Mouse (Mus musculus) gastrocnemius, postnatal 36 days (tissue): Measurements from ENCODE around the gene Nfat5. TPM values are rescaled to one million over a fixed set of nuclear protein-coding genes. Genes with fewer than 3 reads are reported as not detected.

Experiments used
- DNase-seq, 2 experiments: peaks; one replicate each; pipeline ENCODE4 v3.0.0; 2022
- intact Hi-C: fragments of 180-260 bp; cut with DNase I; formaldehyde crosslinking; loops from one replicate; pipeline ENCODE4 v1.15.1; 2025
- total RNA-seq, 2 experiments: library from RNA; stranded (reverse); gene quantifications; 2 replicates each; pipeline ENCODE4 v1.2.3; 2021

Nfat5 gene
- total RNA-seq, 2 experiments from 2014 or later: 14.4 to 17.3 TPM

DNA sequence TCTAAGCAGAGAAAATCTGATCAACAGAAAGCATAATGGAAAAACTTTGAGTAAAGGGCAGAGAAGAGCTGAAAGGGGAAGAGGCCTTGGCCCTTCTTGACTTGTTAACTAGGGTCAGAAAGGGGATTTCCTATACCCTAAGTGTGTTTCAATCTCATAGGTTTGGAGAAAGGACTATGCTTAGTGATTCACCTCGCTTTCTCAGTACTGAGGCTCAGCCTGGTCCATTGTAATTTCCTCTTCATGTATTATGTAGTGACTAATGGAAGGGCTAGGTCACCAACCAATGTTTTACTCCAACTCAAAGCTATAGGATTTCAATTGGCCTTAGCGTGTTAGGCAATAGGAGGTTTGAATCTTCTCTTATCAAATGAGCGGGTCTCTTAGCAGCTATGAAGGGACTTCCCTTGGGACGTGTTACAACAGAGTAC, 2.1 kb upstream of the Nfat5 start:
- DNase-seq: no peak
- intact Hi-C loops: loop anchor here (5.0 kb wide), 1 partner anchor 84 kb away; no protein-coding TSS in a partner anchor

DNA sequence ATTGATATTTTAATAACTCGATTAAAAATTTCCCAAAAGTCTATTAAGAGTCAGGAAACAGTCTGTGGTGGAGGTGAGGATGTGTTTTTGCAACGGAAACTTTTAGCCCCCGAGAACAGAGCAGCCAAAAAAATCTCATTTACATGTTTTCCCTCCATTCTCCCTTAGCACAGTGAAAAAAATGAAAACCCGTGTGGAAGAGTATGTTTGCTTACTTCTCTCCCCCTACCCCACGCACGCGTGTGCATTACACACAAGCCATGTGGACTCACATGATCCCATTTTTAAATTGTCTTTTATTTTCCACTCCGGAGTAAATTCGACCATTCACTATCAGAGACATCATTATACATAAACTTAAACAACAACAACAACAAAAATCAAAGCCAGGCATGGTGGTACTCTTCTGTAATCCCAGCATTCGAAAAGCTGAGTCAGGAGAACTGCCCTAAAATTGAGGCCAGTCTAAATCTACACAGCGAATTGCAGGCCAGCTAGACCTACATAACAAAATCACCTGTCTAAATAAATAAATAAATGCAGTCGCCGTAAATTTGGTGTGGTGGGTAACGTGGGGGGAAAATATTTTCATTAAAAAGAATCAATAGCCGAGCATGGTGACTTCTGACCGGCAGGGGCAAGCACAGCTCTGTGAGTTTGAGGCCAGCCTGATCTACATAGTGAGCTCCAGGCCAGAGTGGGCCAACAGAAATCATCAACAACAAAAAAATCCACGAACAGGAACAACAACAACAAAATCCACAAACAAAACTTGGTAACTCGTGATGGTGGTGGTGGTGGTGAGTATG, 947 bp upstream of the Nfat5 start:
- intact Hi-C loops: loop anchor here (5.0 kb wide), 1 partner anchor 85 kb away; no protein-coding TSS in a partner anchor
- DNase-seq: no peak

DNA sequence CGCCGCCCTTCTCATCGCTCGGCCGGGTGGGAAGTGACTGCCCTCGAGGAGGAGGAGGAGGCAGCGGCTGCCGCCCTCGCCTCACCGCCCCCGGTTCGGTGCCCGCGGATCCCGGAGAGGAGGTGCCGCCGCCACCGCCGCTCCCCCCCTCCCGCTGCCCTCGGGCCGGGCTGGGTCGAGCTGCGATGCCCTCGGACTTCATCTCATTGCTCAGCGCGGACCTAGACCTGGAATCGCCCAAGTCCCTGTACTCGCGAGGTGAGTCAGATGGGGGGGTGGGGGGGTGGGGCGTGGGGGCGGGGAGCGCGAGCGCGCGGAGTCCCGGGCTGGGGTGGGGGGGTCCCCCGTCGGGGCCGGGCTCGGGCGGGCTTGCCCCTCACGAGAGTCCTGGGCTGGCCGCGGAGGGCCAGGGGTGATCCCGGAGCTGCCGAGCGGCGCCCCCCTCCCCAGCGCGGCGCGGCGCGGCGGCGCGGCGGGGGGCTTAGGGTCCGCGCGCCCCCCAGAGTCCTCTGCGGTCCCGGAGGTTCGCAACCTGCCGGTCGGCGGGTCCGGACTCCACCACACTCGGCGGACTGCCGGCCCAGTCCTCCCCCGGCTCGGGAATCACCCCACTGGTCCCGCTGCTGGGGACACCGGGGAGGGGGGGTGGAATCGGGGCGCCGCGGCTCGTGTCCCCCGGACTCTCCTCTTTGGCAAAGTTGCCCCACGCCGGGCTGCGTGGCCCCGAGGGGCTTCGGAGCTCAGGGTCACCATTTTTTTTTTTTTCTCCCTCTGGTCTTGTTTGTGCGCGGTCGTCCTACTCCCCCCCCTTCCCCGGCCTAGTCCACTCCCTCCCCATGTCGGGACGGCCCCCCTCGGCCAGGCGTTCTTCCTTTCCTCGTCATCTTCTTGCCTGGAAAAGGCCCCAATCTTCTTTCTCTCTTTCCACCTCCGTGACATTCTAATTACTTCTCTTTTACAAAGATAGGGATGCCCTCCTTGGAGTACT, 665 bp downstream of the Nfat5 start:
- intact Hi-C loops: loop anchor here (5.0 kb wide), 1 partner anchor 87 kb away; no protein-coding TSS in a partner anchor
- DNase-seq: peak; percentile 52 to 60

DNA sequence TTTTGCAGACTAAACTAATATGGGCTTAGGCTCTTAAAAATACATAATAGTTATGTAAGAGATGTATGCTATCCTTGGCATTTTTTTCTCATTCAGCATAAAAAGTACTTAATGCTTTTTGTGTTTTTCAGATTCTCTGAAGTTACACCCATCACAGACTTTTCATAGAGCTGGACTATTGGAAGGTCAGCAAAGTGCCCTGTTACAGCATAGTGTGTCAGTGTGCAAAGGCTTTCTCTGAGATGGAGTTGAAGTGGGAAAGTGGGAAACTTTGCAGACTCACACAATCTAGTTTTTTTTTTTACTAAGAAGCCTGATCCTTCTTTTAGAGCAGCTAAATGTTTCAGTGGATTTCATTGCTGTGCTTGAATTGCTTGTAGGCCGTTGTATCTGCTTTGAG, 2.2 kb downstream of the Nfat5 start:
- no peak for DNase-seq
- intact Hi-C loops: no loop called here

DNA sequence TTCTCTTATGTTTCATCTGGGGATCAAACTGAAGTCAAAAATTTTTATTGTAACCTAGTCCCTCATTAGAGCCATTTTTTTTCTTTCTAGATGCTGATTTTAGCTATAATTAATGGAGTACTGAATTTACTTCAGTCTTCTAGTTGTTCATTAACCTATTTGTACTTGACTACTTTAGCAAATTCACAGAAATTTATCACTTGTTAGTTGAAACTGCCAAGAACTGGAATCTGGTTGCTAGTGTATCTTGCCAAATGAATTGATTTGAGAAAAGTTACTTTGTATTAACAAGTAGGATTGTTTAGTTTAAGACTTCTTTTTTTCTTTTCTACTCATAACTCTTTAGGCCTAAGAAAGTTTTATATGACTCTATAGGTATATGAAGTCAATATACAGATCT, 18.6 kb downstream of the Nfat5 start:
- intact Hi-C loops: no loop called here

DNA sequence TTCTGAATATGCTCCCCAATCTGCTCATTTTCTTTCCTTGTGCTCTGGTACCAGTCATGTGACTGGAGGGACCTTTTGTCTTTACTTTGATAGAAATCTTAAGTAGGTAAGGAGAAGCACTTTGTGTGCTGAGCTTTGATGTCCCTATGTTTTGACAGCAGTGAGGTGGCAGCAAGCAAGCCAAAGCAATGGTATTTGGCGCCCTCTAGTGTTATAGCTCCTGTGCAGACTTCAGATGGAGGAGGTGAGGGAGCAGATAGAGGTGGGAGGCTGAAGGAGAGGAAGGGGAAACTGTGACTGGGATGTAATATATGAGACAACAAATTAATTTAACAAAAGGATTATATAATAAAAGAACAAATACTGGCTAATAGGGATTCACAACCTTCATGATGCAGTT, 30.9 kb downstream of the Nfat5 start:
- DNase-seq: peak; percentile 25 to 66
- intact Hi-C loops: loop anchor here (2.0 to 5.0 kb wide), 2 partner anchors 137 to 219 kb away; no protein-coding TSS in a partner anchor

More for the DNA sequence above, 18.6 kb downstream of the Nfat5 start:
- DNase-seq: no peak

DNA sequence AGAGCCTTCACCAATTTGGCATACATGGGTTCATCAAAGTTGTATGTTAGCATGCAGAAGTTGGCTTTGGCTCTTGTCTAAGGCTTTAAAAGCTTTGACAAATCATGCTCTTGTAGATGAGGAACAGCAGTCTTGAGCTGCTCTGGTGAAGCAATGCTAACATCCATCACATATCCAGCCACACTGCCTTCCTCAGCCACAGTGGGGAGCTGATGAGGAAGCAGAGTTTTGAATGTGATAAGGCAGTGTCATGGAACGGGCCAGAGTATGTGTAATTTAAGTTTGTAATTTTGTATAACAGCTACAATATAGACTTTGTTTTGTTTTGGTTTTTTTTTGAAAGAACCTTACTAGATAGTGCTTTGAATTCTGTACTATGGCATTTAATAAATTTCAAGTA, 36.3 kb downstream of the Nfat5 start:
- no peak for DNase-seq
- intact Hi-C loops: no loop called here

DNA sequence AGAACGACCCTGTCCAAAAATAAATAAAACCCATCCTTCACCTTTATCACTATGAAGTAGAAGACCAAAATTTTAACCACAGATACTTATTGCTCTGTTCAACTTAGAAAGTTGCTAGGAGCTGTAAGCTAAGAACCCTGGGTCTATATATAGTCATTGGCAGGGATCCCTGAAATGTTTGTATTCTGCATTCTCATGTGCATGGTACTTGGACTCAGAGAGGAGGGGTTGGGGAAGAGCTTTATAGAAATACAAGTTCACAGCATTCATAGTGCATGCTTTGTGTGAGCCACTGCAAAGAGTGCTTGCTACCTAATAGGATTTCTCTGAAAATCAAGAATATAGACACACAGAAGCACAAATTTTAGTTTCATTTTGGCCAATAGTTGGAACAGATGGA, 43.2 kb downstream of the Nfat5 start:
- intact Hi-C loops: no loop called here
- no peak for DNase-seq

DNA sequence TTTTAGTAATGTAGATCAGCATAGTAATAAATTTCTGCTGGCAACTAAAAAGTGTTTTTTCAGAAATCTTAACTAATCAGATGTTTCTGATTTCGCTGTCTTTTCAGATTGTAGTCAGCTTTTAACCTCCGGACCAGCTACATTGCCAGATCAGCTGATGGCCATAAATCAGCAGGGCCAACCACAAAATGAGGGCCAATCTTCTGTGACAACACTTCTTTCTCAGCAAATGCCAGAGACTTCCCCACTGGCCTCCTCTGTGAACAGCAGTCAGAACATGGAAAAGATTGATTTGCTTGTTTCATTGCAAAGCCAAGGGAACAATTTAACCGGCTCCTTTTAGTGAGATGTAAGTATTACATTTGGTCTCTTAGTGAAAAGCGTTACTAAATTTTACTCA, 77.0 kb downstream of the Nfat5 start:
- intact Hi-C loops: no loop called here
- no peak for DNase-seq

DNA sequence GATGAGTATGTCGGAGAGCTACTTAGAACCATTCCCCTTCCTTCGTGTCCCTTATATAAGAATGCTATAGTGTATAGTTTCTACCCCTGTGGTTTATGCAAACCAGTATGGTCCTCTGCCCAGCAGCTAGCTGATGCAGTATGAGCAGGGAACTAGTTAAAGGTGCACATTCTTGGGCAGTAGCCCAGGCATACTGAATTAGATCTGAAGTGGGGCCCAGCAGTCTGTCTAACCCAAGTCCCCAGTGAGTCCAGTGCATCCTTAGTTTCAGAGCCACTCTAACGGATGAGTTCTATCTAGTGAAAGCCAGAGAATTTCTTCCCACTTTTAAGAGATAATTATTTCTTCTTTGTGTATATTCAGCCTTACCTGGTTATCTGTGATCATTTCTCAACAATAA, 84.1 kb downstream of the Nfat5 start:
- DNase-seq: no peak
- intact Hi-C loops: no loop called here

DNA sequence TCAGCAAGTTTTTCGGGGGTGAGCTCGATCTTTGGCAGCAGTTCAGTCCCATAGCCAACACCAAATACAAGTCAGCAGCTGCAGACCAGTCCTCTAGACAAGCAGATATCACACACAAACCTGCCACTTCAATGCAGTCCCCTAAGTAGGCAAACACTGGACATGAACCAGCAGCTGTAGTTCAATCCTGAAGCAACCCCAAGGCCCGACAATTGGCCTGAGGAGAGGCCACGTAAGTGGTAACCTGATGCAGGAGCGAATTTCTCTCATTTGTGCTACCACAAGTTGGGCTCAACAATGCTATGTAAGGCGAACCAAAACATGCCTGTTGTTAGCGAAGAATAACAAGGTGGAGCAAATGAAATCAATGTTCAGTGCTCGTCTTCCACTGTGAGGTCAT, 87.5 kb downstream of the Nfat5 start:
- intact Hi-C loops: no loop called here
- DNase-seq: no peak

DNA sequence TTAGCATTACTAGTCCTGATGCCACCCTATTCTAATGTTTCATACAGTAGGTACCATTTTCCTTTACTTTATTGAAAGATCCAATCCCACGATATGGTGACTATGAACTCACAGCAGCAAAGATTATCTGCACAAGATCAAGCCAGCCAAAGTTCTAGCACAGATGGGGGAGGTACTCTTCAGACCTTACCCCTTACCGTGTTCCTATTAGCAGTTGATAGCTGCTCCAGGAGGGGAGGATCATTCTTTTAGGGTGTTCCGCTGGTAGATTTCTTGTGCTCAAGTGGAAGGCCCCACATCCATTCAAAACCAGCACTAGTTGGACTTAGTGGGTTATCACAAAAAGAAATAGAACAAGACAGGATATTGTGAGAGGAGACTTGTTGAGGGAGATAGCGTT, 88.4 kb downstream of the Nfat5 start:
- no peak for DNase-seq
- intact Hi-C loops: no loop called here

DNA sequence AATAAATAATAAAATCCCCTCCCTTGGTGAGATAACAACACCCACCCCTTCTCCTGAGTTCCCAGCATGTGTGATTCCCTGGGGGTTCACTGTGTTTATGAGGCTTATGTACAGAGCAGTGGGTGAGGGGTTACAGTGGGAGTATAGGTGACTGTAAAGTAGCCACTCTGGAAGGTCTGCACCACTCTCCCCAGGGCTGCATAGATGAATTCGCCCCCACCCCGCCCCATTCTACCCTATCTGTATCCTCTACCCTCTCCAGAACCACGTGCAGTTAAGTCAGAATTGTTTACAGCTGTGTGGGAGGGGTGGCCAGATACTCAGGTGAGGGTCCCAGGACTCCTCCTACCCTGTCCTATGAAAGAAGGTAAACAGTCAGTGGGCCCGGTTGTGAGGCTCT, 89.6 kb downstream of the Nfat5 start:
- intact Hi-C loops: no loop called here

DNA sequence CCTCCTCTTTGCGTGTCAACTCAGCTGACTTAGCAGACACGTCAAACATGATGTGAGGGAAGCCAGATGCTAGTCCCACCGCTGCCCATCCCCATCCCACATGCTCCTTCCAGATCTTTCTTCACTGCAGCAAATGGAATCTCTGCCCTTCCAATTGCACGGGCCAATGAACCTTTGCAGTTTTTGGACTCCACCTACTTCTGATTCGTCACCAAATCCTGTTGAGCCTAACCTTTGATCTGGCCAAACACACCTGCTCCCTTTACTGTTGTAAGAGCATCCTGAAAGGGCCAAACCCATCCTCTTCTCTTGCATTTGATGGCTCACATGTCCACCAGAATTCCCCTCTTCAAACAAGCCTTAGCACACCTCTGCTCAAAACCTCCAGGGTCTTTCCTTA, 91.4 kb downstream of the Nfat5 start:
- no peak for DNase-seq
- intact Hi-C loops: no loop called here

More for the DNA sequence above, 89.6 kb downstream of the Nfat5 start:
- DNase-seq: no peak

DNA sequence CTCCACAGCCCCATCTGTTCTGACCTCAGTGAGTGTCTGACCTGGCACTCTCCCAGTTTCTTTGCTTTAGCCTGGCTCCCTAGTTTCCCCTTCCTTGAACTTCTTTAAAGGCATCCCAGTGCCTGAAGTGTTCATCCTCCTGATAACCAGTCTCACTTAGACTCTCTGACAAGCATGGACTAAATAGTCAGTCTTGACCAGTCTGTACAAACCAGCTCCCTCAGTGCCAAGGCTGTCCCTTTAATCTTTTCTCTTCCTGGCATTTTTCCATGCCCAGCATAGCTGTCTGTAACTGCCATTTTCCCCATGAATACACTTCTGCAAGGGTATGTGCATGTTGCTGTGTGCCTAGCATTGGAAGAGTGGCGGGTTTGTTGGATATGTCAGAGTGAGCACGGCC, 91.8 kb downstream of the Nfat5 start:
- no peak for DNase-seq
- intact Hi-C loops: no loop called here

DNA sequence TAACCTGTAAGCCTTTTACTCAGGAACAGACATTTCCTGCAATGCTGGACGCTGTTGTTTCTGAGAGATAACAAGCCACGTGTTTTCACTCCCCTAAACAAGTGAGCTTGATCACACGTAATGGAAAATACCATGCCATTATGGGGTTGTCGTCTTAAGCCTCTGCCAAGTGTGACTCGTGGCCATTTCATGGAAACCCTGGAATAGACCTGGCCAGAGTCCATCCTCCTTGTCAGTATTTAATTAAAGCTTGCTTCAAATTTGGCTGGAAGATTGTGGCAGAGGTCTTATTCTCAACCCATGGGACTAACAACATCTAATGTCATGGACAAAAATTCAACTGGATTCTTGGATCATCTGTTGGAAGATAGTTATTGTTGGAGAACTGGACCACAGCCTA, 92.9 kb downstream of the Nfat5 start:
- intact Hi-C loops: loop anchor here (2.0 kb wide), 1 partner anchor 39 kb away; the partner anchor contains the start of gene Nob1
- no peak for DNase-seq

DNA sequence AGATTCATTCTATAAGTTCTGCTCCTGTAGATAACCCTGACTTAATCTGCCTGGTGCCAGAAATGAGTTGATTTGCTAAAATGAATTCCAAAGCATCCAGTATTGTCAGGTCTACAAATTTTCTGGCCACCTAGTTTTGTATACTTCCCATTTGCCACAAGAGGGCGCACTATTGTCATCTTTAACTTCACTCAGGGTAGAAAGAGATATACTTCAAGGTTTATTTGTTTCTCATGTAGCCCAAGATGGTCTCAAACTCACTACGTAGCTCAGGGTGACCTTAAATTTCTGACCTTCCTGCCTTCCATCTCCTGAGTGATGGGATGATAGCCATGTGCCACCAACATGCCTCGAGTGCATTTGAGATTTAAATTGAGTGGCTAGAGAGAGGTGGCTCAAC, 93.4 kb downstream of the Nfat5 start:
- intact Hi-C loops: loop anchor here (2.0 kb wide), 1 partner anchor 38 kb away; the partner anchor contains the start of gene Nob1
- DNase-seq: no peak

DNA sequence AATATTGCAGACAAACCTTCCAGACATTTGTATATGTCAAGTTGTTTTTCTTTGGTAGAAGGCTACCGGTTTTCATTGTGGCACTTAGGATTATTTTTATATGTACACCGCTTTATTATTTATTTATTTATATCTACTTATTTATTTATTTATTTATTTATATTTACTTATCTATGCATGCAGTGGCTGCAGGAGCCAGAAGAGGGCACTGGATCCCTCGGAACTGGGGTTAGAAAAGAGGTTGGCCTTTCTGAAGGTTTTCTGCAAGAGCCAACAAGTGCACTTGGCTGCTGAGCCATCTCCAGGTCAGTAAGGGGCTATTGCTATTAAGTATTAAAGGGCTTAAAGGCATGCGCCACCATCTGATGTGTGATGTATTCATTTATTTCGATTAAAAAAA, 94.6 kb downstream of the Nfat5 start:
- peak in 1 of 2 experiments; percentile 37 for DNase-seq
- intact Hi-C loops: loop anchor here (2.0 kb wide), 1 partner anchor 37 kb away; the partner anchor contains the start of gene Nob1

DNA sequence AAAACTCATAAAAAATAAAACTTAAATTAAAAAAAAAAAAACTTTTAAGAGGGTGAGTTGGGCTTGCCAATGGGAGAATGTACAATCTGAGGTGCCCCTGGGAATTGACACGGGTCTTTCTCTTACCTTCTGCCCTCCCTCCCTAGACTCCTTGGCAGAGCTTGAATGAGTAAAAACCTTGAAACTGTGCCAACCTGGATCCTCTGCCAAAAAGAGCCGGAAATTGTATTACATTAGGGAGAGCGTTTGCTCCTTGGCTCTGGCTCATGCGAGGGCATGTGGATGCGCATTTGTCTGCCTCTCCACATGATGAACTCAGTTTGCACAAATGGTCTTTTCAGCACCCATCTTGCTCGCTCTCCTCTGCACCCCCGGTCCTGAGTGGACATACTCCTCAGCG, 96.3 kb downstream of the Nfat5 start:
- intact Hi-C loops: no loop called here
- DNase-seq: no peak

DNA sequence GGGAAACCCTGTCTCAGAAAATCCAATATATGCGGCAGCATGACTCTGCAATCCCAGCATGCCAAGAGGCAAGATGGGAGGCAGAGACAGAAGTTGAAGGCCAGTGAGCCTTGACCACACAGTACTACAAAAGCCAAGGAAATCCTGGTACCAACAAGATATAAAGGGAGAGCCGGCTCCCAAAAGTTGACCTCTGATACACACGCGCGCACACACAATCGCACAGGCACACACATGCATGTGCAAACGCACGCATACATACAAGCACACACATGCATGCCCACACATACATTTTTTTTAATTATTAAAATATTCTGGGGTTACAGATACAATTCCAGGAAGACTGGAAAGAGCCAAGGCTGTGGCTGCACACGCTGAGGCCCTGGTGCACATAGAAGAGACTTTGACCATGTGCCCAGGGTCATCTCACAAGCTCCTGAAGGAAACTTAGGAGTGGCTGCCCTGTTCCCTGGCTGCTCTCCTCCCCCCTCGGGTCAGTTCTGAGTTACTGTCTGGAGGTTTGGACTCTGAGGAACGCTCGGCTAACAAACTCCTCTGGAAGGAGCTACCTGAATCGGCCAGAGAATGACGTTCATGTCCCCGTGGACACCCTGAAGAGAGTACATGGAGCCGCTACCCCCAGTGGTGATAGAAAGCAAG, 97.3 kb downstream of the Nfat5 start:
- intact Hi-C loops: no loop called here

More for the DNA sequence above, 97.3 kb downstream of the Nfat5 start:
- no peak for DNase-seq
